Mouse (Mus musculus): Measurements from ENCODE around the gene Gm13023. TPM values are rescaled to one million over a fixed set of nuclear protein-coding genes. Genes with fewer than 3 reads are reported as not detected.
"Not testable (repeated sequence)": the region's sequence is repeated elsewhere in the genome, so short reads cannot be mapped to it uniquely, and the experiment has no call there.

Gm13023 gene
- not detected in 2 replicates for polyA plus RNA-seq (2015; fragmentation: Nextera tagmentation; extraction: Ambion mirVana)

DNA sequence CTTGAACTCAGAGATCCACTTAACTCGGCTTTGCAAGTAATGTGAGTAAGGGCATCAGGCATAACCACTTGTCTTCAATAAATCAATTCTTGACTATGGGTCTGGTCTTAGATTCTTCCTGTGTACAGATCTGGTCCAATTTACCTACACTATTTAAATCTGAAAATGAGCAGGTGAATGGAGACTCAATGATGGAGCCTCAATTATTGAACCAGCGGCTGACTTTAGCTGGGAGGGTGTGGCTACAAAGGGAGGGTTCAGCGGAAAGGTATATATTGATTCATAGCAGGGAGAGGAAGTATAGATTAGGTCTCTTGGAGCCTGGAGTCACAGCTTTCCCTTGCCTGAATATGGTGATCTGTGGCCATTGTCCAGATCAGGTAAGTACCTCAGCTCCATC lies at the start of gene Gm13023:
Gm13023 (plus strand) TSS at position 301 of the 400 bp plus-strand sequence.
- H3K27me3 ChIP-seq (ENCODE audit: control insufficient read depth, insufficient read depth, low read depth, low read length); H3K4me2 ChIP-seq (ENCODE audit: low read depth, low read length); H3K4me1 ChIP-seq (ENCODE audit: control insufficient read depth, low read depth, low read length); H3K9me3 ChIP-seq (replicated peaks; ENCODE audit: control insufficient read depth, low read length); H3K36me3 ChIP-seq (ENCODE audit: control insufficient read depth, insufficient read depth); H3K9ac ChIP-seq (ENCODE audit: low read depth, low read length); ATAC-seq (ENCODE audit: low read depth); H3K27ac ChIP-seq (ENCODE audit: low read length); H3K4me3 ChIP-seq (ENCODE audit: low read depth, low read length): not testable (repeated sequence)
- 59% methylated on average over 3 of the region's 3 CpGs for WGBS (ENCODE audit: insufficient replicate concordance)

DNA sequence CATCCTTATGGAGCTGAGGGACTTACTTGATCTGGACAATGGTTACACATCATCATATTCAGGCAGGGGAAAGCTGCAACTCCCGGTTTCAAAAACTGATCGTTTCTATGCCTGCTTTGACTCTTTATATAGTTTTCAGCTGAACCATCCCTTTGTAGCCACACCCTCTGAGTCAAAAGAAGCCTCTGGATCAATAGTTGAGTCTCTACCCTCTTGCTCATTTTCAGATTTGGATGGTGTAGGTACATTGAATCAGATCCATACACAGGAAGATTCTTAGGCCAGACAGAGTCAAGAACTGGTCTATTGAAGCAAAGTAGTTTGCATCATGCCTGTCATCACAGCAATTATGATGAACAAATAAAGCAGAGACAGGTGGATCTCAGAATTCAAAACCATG lies 26.8 kb downstream of the Gm13023 start, which contains the start of gene Gm13084:
Gm13084 (minus strand) TSS at position 101 of the 400 bp plus-strand sequence.
- no peak for ATAC-seq (ENCODE audit: low read depth)

More for the DNA sequence above, 26.8 kb downstream of the Gm13023 start, which contains the start of gene Gm13084:
- Histone ChIP-seq H3K9me3 (replicated peaks; ENCODE audit: control insufficient read depth, low read length) (no peaks in the 10 kb centered on the region), H3K27ac (ENCODE audit: low read length) (no peak within 1 kb of the TSS), H3K27me3 (ENCODE audit: control insufficient read depth, insufficient read depth, low read depth, low read length) (no peaks in the 10 kb centered on the region), H3K4me1 (ENCODE audit: control insufficient read depth, low read depth, low read length) (no peaks in the 10 kb centered on the region), H3K9ac (ENCODE audit: low read depth, low read length) (no peak within 1 kb of the TSS), H3K4me3 (ENCODE audit: low read depth, low read length) (no peak within 1 kb of the TSS), H3K36me3 (ENCODE audit: control insufficient read depth, insufficient read depth) (no peaks in the 10 kb centered on the region), H3K4me2 (ENCODE audit: low read depth, low read length) (no peak within 1 kb of the TSS)
- 44% methylated on average over 2 of the region's 2 CpGs for WGBS (ENCODE audit: insufficient replicate concordance)

Other genes starting within 250 kb of the Gm13023 start
- not detected in 2 replicates for gene BC080695, start 237.7 kb upstream of the Gm13023 start, polyA plus RNA-seq (2015; fragmentation: Nextera tagmentation; extraction: Ambion mirVana)
- gene Gm13057, start 237.6 kb upstream of the Gm13023 start, polyA plus RNA-seq (2015; fragmentation: Nextera tagmentation; extraction: Ambion mirVana): not detected in 2 replicates
- not detected in 2 replicates for gene Gm13083, start 174.3 kb upstream of the Gm13023 start, polyA plus RNA-seq (2015; fragmentation: Nextera tagmentation; extraction: Ambion mirVana)
- not detected in 2 replicates for gene Gm13088, start 132.1 kb upstream of the Gm13023 start, polyA plus RNA-seq (2015; fragmentation: Nextera tagmentation; extraction: Ambion mirVana)
- gene Gm13089, start 86.6 kb upstream of the Gm13023 start, polyA plus RNA-seq (2015; fragmentation: Nextera tagmentation; extraction: Ambion mirVana): not detected in 2 replicates
- gene Gm13078, start 69.9 kb upstream of the Gm13023 start, polyA plus RNA-seq (2015; fragmentation: Nextera tagmentation; extraction: Ambion mirVana): not detected in 2 replicates
- gene Gm13084, start 26.7 kb downstream of the Gm13023 start, polyA plus RNA-seq (2015; fragmentation: Nextera tagmentation; extraction: Ambion mirVana): not detected in 2 replicates
- not detected in 2 replicates for gene Gm13103, start 57.1 kb downstream of the Gm13023 start, polyA plus RNA-seq (2015; fragmentation: Nextera tagmentation; extraction: Ambion mirVana)
- not detected in 2 replicates for gene Pramef6, start 111.0 kb downstream of the Gm13023 start, polyA plus RNA-seq (2015; fragmentation: Nextera tagmentation; extraction: Ambion mirVana)
- not detected in 2 replicates for gene Pramef25, start 161.7 kb downstream of the Gm13023 start, polyA plus RNA-seq (2015; fragmentation: Nextera tagmentation; extraction: Ambion mirVana)
- gene Gm13101, start 177.6 kb downstream of the Gm13023 start, polyA plus RNA-seq (2015; fragmentation: Nextera tagmentation; extraction: Ambion mirVana): not detected in 2 replicates
- not detected in 2 replicates for gene Pramef17, start 205.0 kb downstream of the Gm13023 start, polyA plus RNA-seq (2015; fragmentation: Nextera tagmentation; extraction: Ambion mirVana)

All from liver, embryonic 16.5 days (tissue).